In genomic region chr9:43383871-43384270, GRCm38 (mm10) we compare ENCODE assay signal across 19 mouse cellular contexts.
"Had no signal": no experiment of that assay in that cellular context is flagged by ENCODE, and none has a peak within 500 bp of the region (broad histone marks: within the 10 kb centered on the region; RNA-seq: fewer than 3 reads in every experiment).

No protein-coding gene starts in this region.

- ATAC-seq: liver, postnatal 0 days; lung, postnatal 0 days had no signal

- H3K4me1 ChIP-seq: limb, embryonic 12.5 days; stomach, embryonic 15.5 days had no signal

- DNase-seq: kidney, adult 2 months; kidney, postnatal 25 days; layer of hippocampus, adult 9-11 months; liver, postnatal 0 days; lung, embryonic 14.5 days; midbrain, embryonic 14.5 days; right cerebral cortex, postnatal 25 days; spleen, adult 18-20 months had no signal

- H3K4me3 ChIP-seq: layer of hippocampus, adult 2 months; limb, embryonic 12.5 days; limb, embryonic 15.5 days; myocyte; neural tube, embryonic 13.5 days; stomach, embryonic 15.5 days had no signal

- H3K9ac ChIP-seq: limb, embryonic 12.5 days; limb, embryonic 15.5 days; liver, embryonic 14.5 days; liver, postnatal 0 days; lung, embryonic 14.5 days; neural tube, embryonic 13.5 days; stomach, embryonic 15.5 days had no signal

- H3K27ac ChIP-seq: kidney, postnatal 0 days; layer of hippocampus, adult 2 months; limb, embryonic 12.5 days; limb, embryonic 15.5 days; liver, embryonic 14.5 days; macrophage; neural tube, embryonic 13.5 days; stomach, embryonic 15.5 days had no signal

- H3K36me3 ChIP-seq: limb, embryonic 12.5 days; limb, embryonic 15.5 days; neural tube, embryonic 13.5 days; stomach, embryonic 15.5 days had no signal

- H3K27me3 ChIP-seq: limb, embryonic 12.5 days; limb, embryonic 15.5 days; stomach, embryonic 15.5 days had no signal

- H3K9me3 ChIP-seq: limb, embryonic 12.5 days; limb, embryonic 15.5 days; neural tube, embryonic 13.5 days; stomach, embryonic 15.5 days had no signal

- H3K4me2 ChIP-seq: limb, embryonic 12.5 days; limb, embryonic 15.5 days; liver, embryonic 11.5 days; lung, embryonic 14.5 days; neural tube, embryonic 13.5 days; stomach, embryonic 15.5 days had no signal
